Mouse (Mus musculus): ENCODE results near the gene Snx5.

GRCm38 (mm10) chr2:144269679-144270475 lies 829 bp downstream of the Snx5 start:
- no peak for TF ChIP-seq CTCF (IDR thresholded peaks at IDR 0.05; ENCODE audit: low read depth, low read length)
- TF ChIP-seq POLR2A (IDR thresholded peaks at IDR 0.05; ENCODE audit: insufficient read depth, low read length), result no peak
- no peak for TF ChIP-seq EP300 (IDR thresholded peaks at IDR 0.05; ENCODE audit: insufficient read depth, low read depth, low read length)
